Mouse (Mus musculus): ENCODE measurements around the gene Klrc1. TPM values are rescaled to one million over a fixed set of nuclear protein-coding genes. Genes with fewer than 3 reads are reported as not detected.
"Not testable (repeated sequence)": the region's sequence is repeated elsewhere in the genome, so short reads cannot be mapped to it uniquely, and the experiment has no call there.

The Klrc1 gene
- polyA plus RNA-seq, 1 experiment from 2014 or later, result not detected

DNA sequence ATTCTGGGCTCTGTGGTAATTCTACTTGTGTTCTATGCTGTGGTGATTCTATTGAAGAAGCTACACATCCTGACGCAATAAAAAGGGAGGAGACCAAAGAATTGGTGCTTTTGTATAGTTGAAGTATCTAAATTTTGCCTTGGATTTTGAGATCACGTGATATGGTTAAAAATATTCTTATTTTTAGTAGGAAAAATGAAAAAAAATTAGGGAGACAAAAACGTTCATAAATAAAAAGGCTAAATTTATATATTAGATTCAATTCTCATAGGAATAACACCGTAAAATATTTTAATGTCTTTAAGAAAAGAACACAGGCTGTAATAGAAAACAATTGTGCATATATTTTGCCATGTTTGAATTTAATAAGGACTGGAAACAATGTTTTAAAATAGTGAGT, 18.2 kb downstream of the Klrc1 start, which contains the start of gene Klrc2:
Gene Klrc2 (minus strand): TSS at position 101 of the 400 bp plus-strand sequence.
- not testable (repeated sequence) for H3K4me1 ChIP-seq (ENCODE audit: control insufficient read depth, insufficient read depth, low read length); H3K4me3 ChIP-seq (ENCODE audit: low read depth, low read length); H3K27ac ChIP-seq (ENCODE audit: low read length); H3K36me3 ChIP-seq (ENCODE audit: control insufficient read depth, insufficient read depth, low read length); H3K9ac ChIP-seq (ENCODE audit: low read depth, low read length); ATAC-seq; H3K27me3 ChIP-seq (ENCODE audit: control insufficient read depth, insufficient read depth, low read depth, low read length); H3K4me2 ChIP-seq (ENCODE audit: low read length); H3K9me3 ChIP-seq (replicated peaks; ENCODE audit: control insufficient read depth, low read length, poor library complexity, severe bottlenecking)
- 74% methylated on average over 4 of the region's 4 CpGs for WGBS

DNA sequence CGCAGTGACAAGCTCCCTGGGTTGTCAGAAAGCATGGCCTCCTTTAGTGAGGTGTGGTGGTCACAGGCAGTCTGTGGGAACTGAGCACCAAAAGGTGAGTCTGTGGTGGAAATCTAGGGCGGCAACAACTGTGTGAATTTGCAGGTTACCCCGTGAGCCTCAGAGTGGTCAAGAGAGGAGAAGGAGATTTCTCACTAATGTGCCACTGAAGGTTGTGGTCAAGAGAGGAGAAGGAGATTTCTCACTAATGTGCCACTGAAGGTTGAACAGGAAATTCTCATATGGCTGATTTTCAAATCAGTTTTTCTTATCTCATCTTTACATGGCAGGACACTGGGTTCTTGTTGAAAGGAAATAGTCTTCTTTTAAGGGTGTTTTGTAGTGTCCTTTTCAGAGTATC, 34.7 kb downstream of the Klrc1 start:
- not testable (repeated sequence) for H3K27ac ChIP-seq (ENCODE audit: low read length); ATAC-seq; H3K27me3 ChIP-seq (ENCODE audit: control insufficient read depth, insufficient read depth, low read depth, low read length); H3K9ac ChIP-seq (ENCODE audit: low read depth, low read length); H3K9me3 ChIP-seq (replicated peaks; ENCODE audit: control insufficient read depth, low read length, poor library complexity, severe bottlenecking); H3K4me3 ChIP-seq (ENCODE audit: low read depth, low read length); H3K4me1 ChIP-seq (ENCODE audit: control insufficient read depth, insufficient read depth, low read length); H3K36me3 ChIP-seq (ENCODE audit: control insufficient read depth, insufficient read depth, low read length); H3K4me2 ChIP-seq (ENCODE audit: low read length)
- no CpG with 5 or more reads among the region's 3 CpGs for WGBS

DNA sequence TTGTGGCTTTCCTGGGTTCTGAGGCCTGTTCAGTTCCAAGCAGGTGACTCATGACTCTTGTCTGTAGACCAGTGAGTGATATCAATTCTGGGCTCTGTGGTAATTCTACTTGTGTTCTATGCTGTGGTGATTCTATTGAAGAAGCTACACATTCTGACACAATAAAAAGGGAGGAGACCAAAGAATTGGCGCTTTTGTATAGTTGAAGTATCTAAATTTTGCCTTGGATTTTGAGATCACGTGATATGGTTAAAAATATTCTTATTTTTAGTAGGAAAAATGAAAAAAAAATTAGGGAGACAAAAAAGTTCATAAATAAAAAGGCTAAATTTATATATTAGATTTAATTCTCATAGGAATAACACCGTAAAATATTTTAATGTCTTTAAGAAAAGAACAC, 35.5 kb downstream of the Klrc1 start, which contains the start of gene Klrc3:
Gene Klrc3 (minus strand): TSS at position 101 of the 400 bp plus-strand sequence.
- not testable (repeated sequence) for H3K4me3 ChIP-seq (ENCODE audit: low read depth, low read length); H3K27me3 ChIP-seq (ENCODE audit: control insufficient read depth, insufficient read depth, low read depth, low read length); H3K9me3 ChIP-seq (replicated peaks; ENCODE audit: control insufficient read depth, low read length, poor library complexity, severe bottlenecking); H3K4me1 ChIP-seq (ENCODE audit: control insufficient read depth, insufficient read depth, low read length); H3K9ac ChIP-seq (ENCODE audit: low read depth, low read length); H3K36me3 ChIP-seq (ENCODE audit: control insufficient read depth, insufficient read depth, low read length); H3K27ac ChIP-seq (ENCODE audit: low read length); ATAC-seq; H3K4me2 ChIP-seq (ENCODE audit: low read length)
- WGBS, result 82% methylated on average over 3 of the region's 3 CpGs

DNA sequence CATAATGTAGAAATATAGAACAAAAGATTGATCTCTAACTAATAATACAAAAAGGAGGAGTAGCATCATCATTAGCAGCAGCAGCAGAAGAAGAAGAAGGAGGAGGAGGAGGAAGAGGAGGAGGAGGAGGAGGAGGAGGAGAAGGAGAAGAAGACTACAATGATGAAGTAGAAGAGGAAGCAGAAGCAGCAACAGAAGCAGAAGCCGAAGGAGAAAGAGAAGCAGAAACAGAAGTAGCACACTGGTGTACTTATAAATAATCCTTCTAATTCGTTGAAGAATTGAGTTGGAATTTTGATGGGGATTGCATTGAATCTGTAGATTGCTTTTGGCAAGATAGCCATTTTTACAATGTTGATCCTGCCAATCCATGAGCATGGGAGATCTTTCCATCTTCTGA, 47.7 kb downstream of the Klrc1 start:
- not testable (repeated sequence) for H3K4me2 ChIP-seq (ENCODE audit: low read length); H3K27ac ChIP-seq (ENCODE audit: low read length); H3K9me3 ChIP-seq (replicated peaks; ENCODE audit: control insufficient read depth, low read length, poor library complexity, severe bottlenecking); H3K4me1 ChIP-seq (ENCODE audit: control insufficient read depth, insufficient read depth, low read length); H3K4me3 ChIP-seq (ENCODE audit: low read depth, low read length); H3K27me3 ChIP-seq (ENCODE audit: control insufficient read depth, insufficient read depth, low read depth, low read length); ATAC-seq; H3K9ac ChIP-seq (ENCODE audit: low read depth, low read length); H3K36me3 ChIP-seq (ENCODE audit: control insufficient read depth, insufficient read depth, low read length)
- WGBS, result 92% methylated on average over 2 of the region's 2 CpGs

DNA sequence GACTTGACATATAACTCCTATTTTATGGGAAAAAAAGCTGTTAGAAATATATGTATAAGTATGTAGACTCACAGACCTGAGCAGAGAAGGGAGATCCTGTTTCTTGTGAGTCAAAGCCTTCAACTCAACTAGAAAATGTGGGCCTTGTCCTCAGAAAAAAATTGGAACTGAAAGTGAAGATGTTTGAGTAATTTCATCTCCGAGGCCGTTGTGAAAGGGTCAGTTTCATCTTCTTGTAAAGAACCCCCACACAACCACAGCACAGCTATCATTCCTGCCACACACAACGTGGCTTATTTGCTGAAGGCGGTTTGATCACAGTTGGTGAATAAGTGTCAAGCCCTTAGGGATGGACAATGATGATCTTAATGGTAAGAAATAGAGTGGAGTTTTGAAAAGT, 55.0 kb downstream of the Klrc1 start, which contains the start of gene Klrk1:
Gene Klrk1 (minus strand): TSS at position 130 of the 400 bp plus-strand sequence.
- no peaks in the 10 kb centered on the region for H3K27me3 ChIP-seq (ENCODE audit: control insufficient read depth, insufficient read depth, low read depth, low read length)
- no peak within 1 kb of the TSS for H3K9ac ChIP-seq (ENCODE audit: low read depth, low read length)
- no peak within 1 kb of the TSS for H3K4me2 ChIP-seq (ENCODE audit: low read length)
- H3K9me3 ChIP-seq (replicated peaks; ENCODE audit: control insufficient read depth, low read length, poor library complexity, severe bottlenecking), result no peaks in the 10 kb centered on the region
- no peaks in the 10 kb centered on the region for H3K36me3 ChIP-seq (ENCODE audit: control insufficient read depth, insufficient read depth, low read length)
- 79% methylated on average over 4 of the region's 4 CpGs for WGBS
- no peaks in the 10 kb centered on the region for H3K4me1 ChIP-seq (ENCODE audit: control insufficient read depth, insufficient read depth, low read length)
- ATAC-seq, result no peak
- no peak within 1 kb of the TSS for H3K27ac ChIP-seq (ENCODE audit: low read length)
- no peak within 1 kb of the TSS for H3K4me3 ChIP-seq (ENCODE audit: low read depth, low read length)

Small RNA genes within 50 kb of the gene (microRNA-seq; reads per million reads assigned to microRNA genes)
- gene Mir680-1, result not detected

Other genes starting within 250 kb of the Klrc1 start
- gene Clec1a, start 227.0 kb downstream of the Klrc1 start, polyA plus RNA-seq (2015; fragmentation: Nextera tagmentation; extraction: Ambion mirVana), result 1.6 and 2.1 TPM in 2 replicates
- gene Olr1, start 171.8 kb downstream of the Klrc1 start, polyA plus RNA-seq (2015; fragmentation: Nextera tagmentation; extraction: Ambion mirVana), result not detected in 2 replicates
- not detected in 2 replicates for gene Tmem52b, start 166.4 kb downstream of the Klrc1 start, polyA plus RNA-seq (2015; fragmentation: Nextera tagmentation; extraction: Ambion mirVana)
- 226 and 237 TPM in 2 replicates for gene Gabarapl1, start 145.8 kb downstream of the Klrc1 start, polyA plus RNA-seq (2015; fragmentation: Nextera tagmentation; extraction: Ambion mirVana)
- gene Klre1, start 101.1 kb downstream of the Klrc1 start, polyA plus RNA-seq (2015; fragmentation: Nextera tagmentation; extraction: Ambion mirVana), result not detected in 2 replicates
- gene Klrd1, start 87.2 kb downstream of the Klrc1 start, polyA plus RNA-seq (2015; fragmentation: Nextera tagmentation; extraction: Ambion mirVana), result not detected in 2 replicates
- gene Klrk1, start 55.1 kb downstream of the Klrc1 start, polyA plus RNA-seq (2015; fragmentation: Nextera tagmentation; extraction: Ambion mirVana), result 0.19 and 0.24 TPM in 2 replicates
- not detected in 2 replicates for gene Klrc3, start 35.6 kb downstream of the Klrc1 start, polyA plus RNA-seq (2015; fragmentation: Nextera tagmentation; extraction: Ambion mirVana)
- gene Klrc2, start 18.3 kb downstream of the Klrc1 start, polyA plus RNA-seq (2015; fragmentation: Nextera tagmentation; extraction: Ambion mirVana), result not detected in 2 replicates
- gene Klri1, start 38.2 kb upstream of the Klrc1 start, polyA plus RNA-seq (2015; fragmentation: Nextera tagmentation; extraction: Ambion mirVana), result not detected in 2 replicates
- gene Klri2, start 61.5 kb upstream of the Klrc1 start, polyA plus RNA-seq (2015; fragmentation: Nextera tagmentation; extraction: Ambion mirVana), result not detected in 2 replicates
- not detected in 2 replicates for gene Gm156, start 105.3 kb upstream of the Klrc1 start, polyA plus RNA-seq (2015; fragmentation: Nextera tagmentation; extraction: Ambion mirVana)
- not detected in 2 replicates for gene Gm17631, start 183.7 kb upstream of the Klrc1 start, polyA plus RNA-seq (2015; fragmentation: Nextera tagmentation; extraction: Ambion mirVana)
- 0.15 TPM in 1 of 2 replicates, not detected in the other for gene Klra17, start 197.7 kb upstream of the Klrc1 start, polyA plus RNA-seq (2015; fragmentation: Nextera tagmentation; extraction: Ambion mirVana)
- gene Klra5, start 238.7 kb upstream of the Klrc1 start, polyA plus RNA-seq (2015; fragmentation: Nextera tagmentation; extraction: Ambion mirVana), result not detected in 2 replicates